Mouse (Mus musculus) right cerebral cortex, postnatal 10 days (tissue): Measurements from ENCODE around the gene Sgms1.

Experiments used
- DNase-seq, 2 experiments: peaks; one replicate each; pipeline ENCODE4 v3.0.0; 2021; ENCODE audit warnings: low spot score in 2 of 2

Gene Sgms1

GRCm38 (mm10) chr19:32269141-32269843 is 120.2 kb downstream of the Sgms1 start:
- DNase-seq = peak in 1 of 2 experiments; percentile 43

GRCm38 (mm10) chr19:32268562-32268961 is 121.0 kb downstream of the Sgms1 start:
- DNase-seq = no peak

- no peak for DNase-seq
Measured at GRCm38 (mm10) chr19:32266385-32267252, 122.9 kb downstream of the Sgms1 start.

DNA sequence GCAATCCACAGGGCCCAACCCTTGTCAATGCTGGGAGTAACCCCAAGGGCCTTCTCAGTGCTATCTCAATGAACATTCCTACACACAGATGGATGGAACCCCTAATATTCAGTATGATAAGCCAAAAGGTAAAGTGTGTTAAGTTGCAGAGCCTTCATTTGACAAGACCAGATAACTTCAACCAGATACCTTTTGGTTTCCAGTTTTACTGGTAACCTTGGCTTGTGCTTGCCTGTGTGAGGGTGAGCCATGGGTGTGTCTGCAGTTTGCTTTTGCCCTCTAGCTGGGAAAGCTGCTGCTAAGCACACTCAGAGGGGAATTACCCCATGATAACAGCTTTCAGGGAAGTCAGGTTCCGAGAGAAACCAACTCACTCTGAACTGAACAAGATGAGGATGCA is 125.8 kb downstream of the Sgms1 start:
- no peak for DNase-seq

- no peak for DNase-seq
Measured at GRCm38 (mm10) chr19:32262805-32263572, 126.5 kb downstream of the Sgms1 start.

- DNase-seq = no peak
Measured at GRCm38 (mm10) chr19:32260869-32261688, 128.4 kb downstream of the Sgms1 start.

DNA sequence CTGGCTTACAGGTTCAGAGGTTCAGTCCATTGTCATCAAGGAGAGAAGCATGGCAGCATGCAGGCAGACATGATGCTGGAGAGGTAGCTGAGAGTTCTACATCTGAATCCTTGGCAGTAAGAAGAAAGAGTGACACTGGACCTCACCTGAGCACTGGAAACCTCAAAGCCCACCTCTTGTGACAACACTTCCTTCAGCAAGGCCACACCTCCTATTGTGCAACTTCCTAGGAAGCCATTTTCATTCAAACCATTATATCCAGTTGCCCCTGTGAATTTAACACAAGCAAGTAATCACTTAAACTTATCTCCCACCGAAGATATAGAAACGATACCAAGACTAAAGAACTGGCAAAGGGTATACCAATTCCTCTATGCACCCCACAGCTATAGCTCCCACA is 129.7 kb downstream of the Sgms1 start:
- no peak for DNase-seq

DNA sequence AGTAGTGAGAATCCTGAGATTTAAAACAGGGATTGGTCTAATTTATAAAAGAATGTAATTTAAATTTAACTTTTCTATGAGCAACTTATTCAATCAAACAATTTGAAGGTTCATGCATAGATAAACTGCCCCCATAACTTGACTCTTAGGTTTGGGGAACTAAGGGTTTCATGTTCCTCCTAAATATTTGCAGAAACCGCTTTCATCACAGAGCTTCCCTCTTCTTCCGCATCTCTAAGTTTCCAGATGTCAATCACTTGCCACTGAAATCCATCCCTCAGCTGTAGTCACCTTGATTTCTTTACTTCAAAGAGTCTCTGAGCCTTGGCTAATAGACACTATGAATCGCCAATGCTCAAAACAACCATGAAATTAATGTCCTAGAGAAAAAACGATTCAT is 130.5 kb downstream of the Sgms1 start:
- DNase-seq = no peak

DNA sequence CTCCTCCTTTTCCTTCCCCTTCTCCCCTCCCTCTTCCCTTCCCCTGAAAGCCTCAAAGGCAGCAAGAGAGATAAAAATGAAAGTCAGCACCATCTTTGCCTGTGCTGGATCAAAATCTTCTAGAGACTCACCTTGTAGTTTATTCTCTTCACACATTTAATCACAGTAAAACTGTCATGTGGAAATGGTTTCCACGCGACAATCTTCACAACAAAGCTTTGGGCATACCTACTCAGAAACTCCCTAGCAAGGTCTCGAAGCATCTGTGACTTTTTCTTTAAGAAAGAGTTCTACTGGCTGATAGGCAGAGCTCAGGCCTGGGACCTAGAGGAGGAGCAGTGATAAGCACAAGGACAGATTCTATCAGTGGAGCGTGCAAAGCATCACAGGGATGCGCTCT is 131.4 kb downstream of the Sgms1 start:
- DNase-seq = no peak

- no peak for DNase-seq
Measured at GRCm38 (mm10) chr19:32257616-32258015, 131.9 kb downstream of the Sgms1 start.

- no peak for DNase-seq
Measured at GRCm38 (mm10) chr19:32256706-32257415, 132.7 kb downstream of the Sgms1 start.

- DNase-seq = no peak
Measured at GRCm38 (mm10) chr19:32255429-32256185, 133.9 kb downstream of the Sgms1 start.

DNA sequence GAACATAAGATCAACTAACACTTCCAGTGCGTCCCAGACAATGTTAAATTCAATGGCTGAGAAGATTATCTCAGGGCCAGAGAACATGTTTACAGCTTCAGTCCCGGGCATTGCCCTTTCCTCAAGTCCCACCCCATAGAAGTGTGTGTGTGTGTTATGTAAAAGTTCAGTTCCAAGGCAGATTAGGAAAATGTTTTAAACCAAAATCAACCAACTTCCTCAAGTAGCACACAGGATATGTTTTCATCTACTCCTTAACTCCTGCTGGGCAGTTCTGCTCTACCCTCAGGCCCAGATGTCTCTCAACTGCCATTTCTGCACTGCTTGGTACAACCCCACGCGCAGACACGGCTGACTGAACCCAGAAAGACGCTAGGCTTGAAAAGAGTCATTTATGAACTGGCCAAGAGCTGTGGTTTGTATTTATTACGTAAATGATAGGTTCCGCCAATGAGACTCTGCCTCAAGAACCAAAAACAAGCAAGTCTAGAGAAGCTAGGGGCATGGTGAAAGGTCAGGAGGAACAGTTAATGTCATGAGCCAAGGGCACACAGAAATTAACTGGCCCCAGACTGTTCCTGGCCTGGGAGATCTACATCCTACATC is 134.7 kb downstream of the Sgms1 start:
- no peak for DNase-seq

GRCm38 (mm10) chr19:32254204-32254603 is 135.3 kb downstream of the Sgms1 start:
- no peak for DNase-seq

- DNase-seq = no peak
Measured at GRCm38 (mm10) chr19:32252987-32253386, 136.5 kb downstream of the Sgms1 start.

DNA sequence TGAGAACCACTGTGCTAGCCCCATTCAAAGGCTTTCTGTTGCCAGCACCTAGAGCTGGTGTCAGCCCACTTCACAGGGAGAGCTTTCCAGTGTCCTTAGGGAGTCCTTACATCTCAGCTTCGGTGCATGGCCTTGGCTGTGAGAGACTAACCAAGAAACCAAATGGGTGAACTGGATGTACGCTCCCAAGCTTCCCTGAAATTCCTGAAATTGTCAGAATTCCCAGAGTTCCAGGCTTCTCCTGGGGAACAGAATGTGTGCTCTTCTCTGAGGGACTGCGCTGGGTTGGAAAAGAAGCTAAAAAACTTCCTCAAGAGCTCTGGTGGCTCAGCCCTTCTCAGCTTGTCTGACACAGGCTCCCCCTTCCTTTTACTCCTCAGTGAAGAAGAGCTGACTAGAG is 137.1 kb downstream of the Sgms1 start:
- no peak for DNase-seq

DNA sequence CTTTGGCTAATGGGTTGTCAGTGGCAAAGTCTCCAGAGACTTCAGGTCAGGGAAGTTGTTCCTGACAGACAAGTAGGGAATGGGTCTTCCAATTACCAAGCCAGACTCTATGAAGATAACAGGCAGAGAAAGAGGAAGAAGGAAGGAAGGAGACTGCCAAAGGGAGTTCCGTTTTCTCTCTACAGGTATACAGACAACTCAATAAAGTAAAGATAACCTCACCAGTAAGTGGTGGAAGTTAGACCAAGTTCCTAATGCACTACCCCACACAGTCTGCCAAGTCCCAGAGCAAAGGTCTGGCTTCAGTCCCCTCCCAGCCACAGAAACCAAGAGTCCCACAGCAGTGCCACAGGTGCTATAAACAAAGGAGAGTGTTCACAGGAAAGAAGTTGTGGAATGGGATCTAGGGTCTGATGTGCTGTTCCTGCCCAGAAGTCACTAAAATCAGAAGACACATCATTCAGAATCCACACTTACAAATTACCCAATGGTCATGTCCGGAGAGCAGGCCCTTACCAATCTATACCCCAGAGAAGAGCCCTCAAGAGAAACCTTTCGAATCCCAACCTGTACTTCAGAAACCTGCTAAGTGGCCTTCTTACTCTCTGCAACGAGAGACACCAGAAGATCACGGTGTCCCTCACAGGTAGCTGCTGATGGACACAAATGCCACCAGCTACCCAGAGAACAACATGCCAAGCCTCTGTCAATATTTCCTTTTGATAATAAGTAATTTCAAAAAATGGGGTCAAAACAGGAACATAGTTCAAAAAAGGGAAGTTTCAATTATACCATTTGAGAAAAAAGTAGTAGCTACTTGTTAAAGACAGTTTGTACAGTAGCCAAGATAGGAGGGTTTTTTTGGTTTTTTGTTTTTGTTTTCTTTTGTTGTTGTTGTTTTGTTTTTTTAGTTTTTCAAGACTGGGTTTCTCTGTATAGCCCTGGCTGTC is 140.1 kb downstream of the Sgms1 start:
- no peak for DNase-seq

DNA sequence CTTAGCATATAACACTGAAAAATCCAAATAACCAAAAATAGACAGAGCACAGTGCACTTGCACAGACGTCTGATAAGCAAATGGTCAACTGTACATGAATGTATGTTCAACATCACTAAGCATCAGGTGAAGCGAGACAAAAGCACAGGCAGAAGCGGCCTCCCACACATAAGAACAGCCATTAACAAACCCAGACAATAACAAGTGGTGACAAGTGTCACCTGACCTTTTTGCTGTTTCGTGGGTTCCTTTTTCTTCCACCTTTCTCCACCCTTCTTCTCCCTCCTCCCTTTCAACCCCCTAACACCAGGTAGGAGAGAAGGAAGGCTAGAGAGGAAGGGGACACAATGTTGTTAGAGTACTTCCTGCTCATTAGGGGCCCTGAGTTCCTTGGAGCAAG is 144.6 kb downstream of the Sgms1 start:
- no peak for DNase-seq

- DNase-seq = no peak
Measured at GRCm38 (mm10) chr19:32243246-32243645, 146.3 kb downstream of the Sgms1 start.
